Mouse (Mus musculus): ENCODE measurements around the gene 1810046K07Rik.

Gene 1810046K07Rik

GRCm38 (mm10) chr9:51293541-51293940 is 35.2 kb downstream of the 1810046K07Rik start:
- no peak for DNase-seq

GRCm38 (mm10) chr9:51292674-51293073 is 36.0 kb downstream of the 1810046K07Rik start:
- DNase-seq, result peak; percentile 71 to 84

GRCm38 (mm10) chr9:51290980-51291379 is 37.7 kb downstream of the 1810046K07Rik start:
- DNase-seq, result no peak

DNA sequence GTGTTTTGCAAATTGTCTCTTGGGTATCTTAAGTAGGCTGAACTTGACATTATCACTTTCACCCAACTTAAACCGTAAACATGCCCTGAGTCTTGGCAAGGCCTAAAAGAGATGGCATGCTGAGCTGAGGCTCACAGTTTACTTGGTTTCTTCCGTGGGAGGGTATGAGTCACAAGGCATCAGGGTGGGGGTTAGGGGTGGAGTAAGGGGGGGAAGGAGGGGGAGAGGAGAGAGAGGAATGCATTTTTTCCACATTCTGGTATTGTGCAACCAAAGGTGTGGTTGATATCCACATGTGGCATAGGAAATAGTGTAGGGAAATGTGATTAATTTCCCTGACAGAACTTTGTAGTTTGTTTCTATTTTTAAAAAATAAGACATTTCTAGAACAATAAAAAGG is 42.6 kb downstream of the 1810046K07Rik start:
- DNase-seq, result no peak

GRCm38 (mm10) chr9:51278500-51279381 is 50.0 kb downstream of the 1810046K07Rik start, which contains the start of gene Colca2:
Colca2 (minus strand) TSS chr9:51278569.
- DNase-seq, result peak; percentile 27 to 38

DNA sequence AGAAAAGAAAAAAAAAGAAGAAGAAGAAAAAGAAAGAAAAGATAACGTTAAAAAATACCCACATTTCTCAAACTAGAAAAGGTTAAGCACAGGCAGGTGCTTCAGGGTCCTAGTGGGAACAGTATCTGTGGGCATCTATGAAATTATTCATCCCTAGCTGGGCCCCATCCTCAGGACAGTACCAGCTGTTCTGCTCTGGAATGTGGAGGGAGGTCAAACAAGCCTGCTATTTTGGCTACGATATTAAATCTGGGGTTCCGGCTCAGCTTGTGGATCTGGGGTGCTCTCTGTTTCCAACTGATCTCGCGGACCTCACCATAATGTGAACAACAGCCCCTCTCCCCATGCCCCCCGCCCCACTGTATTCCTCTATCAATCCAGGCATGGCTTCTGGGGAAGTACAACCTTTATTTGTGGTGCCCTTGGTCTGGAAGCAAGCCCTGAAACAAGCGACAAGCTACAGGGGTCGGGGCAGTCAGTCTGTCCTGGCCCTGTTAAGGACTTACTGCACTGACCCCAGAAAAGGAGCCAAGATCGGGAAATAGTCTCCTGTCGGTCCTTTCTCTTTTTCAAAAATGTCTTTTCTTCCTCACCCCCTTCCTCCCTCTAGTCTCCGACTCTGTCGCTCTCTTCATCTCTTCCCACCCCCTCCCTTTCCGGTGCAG is 50.8 kb downstream of the 1810046K07Rik start:
- DNase-seq, result no peak

DNA sequence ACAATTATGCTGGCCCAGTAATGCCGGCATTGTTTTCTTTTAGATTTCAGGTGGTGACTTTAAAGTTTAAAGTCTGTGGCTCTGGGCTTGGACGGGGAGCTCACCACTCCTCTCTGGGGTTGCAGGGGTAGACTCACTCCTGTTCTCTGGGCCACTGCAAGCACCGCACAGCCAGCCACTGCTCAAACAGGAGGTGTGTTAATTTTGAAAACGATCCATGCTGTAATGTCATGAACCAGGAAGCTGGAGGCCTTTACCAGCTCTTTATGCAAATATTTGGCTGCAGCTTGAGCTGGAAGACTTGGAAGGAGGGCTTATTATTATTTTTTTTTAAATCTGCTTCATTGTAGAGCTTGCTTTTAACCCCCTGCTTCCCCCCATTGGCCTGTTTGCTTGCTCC is 54.0 kb downstream of the 1810046K07Rik start:
- DNase-seq, result no peak

- no peak for DNase-seq
Observed at GRCm38 (mm10) chr9:51273581-51274154, 55.0 kb downstream of the 1810046K07Rik start.

- DNase-seq, result no peak
Observed at GRCm38 (mm10) chr9:51272102-51272501, 56.6 kb downstream of the 1810046K07Rik start.

DNA sequence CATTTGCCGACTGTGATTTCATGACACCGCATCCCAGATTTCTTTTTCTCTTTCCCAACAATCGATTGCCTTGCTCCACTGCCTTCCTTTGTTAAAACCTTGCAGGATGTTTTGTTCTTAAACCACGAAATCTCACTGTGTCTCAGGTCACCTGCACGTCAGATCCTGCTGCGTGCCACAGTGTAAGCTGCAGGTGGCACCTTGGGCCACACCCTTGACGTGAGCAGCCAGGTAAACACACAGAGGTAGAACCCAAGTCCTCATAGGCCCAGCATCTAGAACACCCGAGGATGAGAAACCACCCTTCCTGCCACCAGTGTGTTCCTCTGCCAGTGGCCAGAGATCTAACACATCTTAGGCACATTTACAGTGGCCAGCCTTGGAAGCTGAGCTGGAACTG is 57.6 kb downstream of the 1810046K07Rik start:
- no peak for DNase-seq

GRCm38 (mm10) chr9:51268852-51269251 is 59.9 kb downstream of the 1810046K07Rik start:
- no peak for DNase-seq

DNA sequence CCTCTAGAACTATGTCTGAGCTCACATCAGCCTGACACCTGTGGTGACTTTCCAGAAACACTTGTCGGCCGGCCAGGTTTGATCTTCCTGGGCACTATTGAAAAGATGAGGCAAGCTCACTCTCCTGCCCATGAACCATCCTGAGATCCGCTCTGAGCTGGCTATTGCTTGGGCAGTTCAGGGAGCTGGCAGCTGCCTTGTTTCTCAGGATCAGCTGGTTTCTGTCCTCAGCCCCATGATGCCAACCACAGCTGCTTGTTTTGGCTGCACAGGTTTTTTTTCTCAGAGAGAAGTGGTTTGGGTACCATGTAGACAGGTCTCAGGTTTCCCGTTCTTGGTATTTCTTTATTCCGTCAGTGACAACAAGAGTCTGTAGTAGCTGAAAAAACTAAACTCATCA is 70.3 kb downstream of the 1810046K07Rik start:
- no peak for DNase-seq

DNA sequence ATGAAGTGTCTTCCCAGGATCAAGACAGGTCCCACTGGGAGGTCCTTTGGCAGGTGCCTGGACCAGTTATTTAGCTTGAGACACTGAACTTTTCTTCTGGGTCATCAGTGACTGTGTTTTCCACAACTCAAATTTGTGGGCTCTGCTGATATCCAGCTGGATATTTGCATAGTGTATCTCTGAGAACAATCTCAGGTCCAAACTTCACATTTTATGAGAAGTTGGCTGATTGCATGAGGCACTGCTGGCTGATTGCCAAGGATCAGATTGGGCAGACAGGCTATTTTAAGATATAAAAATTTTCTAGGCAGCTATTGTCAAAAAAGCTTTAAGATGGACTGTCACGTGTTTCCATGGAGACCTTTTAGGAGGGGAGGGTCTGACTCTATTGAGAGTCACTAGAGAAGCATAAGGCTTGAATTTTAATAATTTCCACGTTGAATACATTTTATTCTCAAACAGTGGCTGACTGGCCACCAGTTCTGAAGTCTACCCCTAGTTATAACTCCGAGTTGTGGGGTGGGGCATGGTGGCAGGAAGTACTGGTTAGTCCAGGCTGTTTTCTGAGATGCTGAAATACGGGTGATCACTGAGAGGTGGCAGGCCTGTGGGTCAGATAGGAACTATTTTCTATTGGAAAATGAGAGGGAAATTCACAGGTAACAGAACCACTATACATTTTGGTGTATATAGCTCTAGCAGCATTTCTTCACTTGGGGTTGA is 71.8 kb downstream of the 1810046K07Rik start:
- no peak for DNase-seq
